Mouse (Mus musculus) embryonic facial prominence, embryonic 14.5 days (tissue): ENCODE measurements around the gene Mxi1. TPM values are rescaled to one million over a fixed set of nuclear protein-coding genes. Genes with fewer than 3 reads are reported as not detected.

Experiments used
- ATAC-seq: fragments of 200-750 bp; cut with Nextera tagmentation; 2 replicates; pipeline ENCODE4 v1.8.0; 2017; ENCODE audit warnings: low read depth, moderate number of reproducible peaks, moderate TSS enrichment
- DNase-seq: peaks from one replicate; pipeline ENCODE4 v3.0.0-alpha.2; 2015; ENCODE audit warnings: low spot score
- H3K27ac ChIP-seq: fragments of 300-500 bp; sonication (generic); replicated peaks from 2 replicates; pipeline ENCODE4 v1.5.1; 2014; ENCODE audit warnings: low read depth, mild to moderate bottlenecking, low read length, moderate library complexity
- H3K27me3 ChIP-seq: fragments of 300-500 bp; sonication (generic); replicated peaks from 2 replicates; pipeline ENCODE4 v1.6.1; 2014; ENCODE audit warnings: low read length; ENCODE audit not compliant: control insufficient read depth, insufficient read depth
- H3K36me3 ChIP-seq: fragments of 300-500 bp; sonication (generic); 2 replicates; pipeline ENCODE4 v1.6.1; 2014; ENCODE audit warnings: low read length, mixed read lengths; ENCODE audit not compliant: control insufficient read depth, insufficient read depth
- H3K4me1 ChIP-seq: fragments of 300-500 bp; sonication (generic); 2 replicates; pipeline ENCODE4 v1.6.1; 2014; ENCODE audit warnings: antibody characterized with exemption, low read length; ENCODE audit not compliant: control insufficient read depth, insufficient read depth
- H3K4me2 ChIP-seq: fragments of 300-500 bp; sonication (generic); 2 replicates; pipeline ENCODE4 v1.6.1; 2014; ENCODE audit warnings: low read depth, mild to moderate bottlenecking, low read length, moderate library complexity, mixed read lengths
- H3K4me3 ChIP-seq: fragments of 300-500 bp; sonication (generic); 2 replicates; pipeline ENCODE4 v1.5.1; 2014; ENCODE audit warnings: low read depth, mild to moderate bottlenecking, low read length
- H3K9ac ChIP-seq: fragments of 300-500 bp; sonication (generic); 2 replicates; pipeline ENCODE4 v1.6.1; 2014; ENCODE audit warnings: low read depth, mild to moderate bottlenecking, low read length, moderate library complexity, mixed read lengths
- H3K9me3 ChIP-seq: fragments of 300-500 bp; sonication (generic); 2 replicates; pipeline ENCODE4 v1.6.1; 2016; ENCODE audit warnings: low read length; ENCODE audit not compliant: control insufficient read depth
- WGBS: fragments of 180-500 bp; shearing (Covaris S2); extraction: QIAGEN DNeasy Blood & Tissue Kit; methylation state at CpG from one replicate; pipeline ENCODE4 v1.1.7; 2014; 5-methylcytosine and 5-hydroxymethylcytosine counted together
- polyA plus RNA-seq: library from polyadenylated mRNA; unstranded; fragments of >200 nt; fragmentation: Nextera tagmentation; extraction: Ambion mirVana; gene quantifications from 2 replicates; pipeline ENCODE4 v1.2.1, GENCODE M21; 2014

Mxi1 gene
- polyA plus RNA-seq, 1 experiment from 2014 or later, result 36.0 TPM

DNA sequence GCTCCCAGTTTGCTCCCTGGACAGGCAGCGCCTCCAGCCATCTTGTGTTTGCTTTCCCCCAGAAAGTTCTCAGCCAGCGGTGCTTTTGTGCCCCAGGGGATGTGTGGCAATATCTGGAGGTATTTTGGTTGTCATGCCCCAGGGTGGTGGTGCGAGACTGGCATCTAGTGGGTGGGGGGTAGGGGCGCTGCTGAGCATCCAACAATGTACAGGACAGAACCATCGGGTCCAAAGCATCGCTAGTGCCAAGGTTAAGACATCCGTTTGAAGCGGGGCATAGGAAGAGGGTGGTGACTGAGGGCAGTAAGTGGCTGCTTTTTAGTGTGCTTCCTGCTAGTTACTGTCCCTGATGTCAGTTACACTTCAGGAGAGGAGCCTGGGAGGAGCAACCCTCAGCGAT lies 17.8 kb downstream of the Mxi1 start:
- Histone ChIP-seq H3K27me3 (no peaks in the 10 kb centered on the region), H3K4me1 (peaks cover 21% of the 10 kb centered on the region), H3K4me2 (no peak overlapping the region), H3K27ac (no peak overlapping the region), H3K36me3 (peaks cover 13% of the 10 kb centered on the region), H3K4me3 (no peak overlapping the region), H3K9ac (no peak overlapping the region), H3K9me3 (no peaks in the 10 kb centered on the region)
- DNase-seq (no peak), ATAC-seq (no peak)
- 60% methylated on average over 9 of the region's 9 CpGs for WGBS

DNA sequence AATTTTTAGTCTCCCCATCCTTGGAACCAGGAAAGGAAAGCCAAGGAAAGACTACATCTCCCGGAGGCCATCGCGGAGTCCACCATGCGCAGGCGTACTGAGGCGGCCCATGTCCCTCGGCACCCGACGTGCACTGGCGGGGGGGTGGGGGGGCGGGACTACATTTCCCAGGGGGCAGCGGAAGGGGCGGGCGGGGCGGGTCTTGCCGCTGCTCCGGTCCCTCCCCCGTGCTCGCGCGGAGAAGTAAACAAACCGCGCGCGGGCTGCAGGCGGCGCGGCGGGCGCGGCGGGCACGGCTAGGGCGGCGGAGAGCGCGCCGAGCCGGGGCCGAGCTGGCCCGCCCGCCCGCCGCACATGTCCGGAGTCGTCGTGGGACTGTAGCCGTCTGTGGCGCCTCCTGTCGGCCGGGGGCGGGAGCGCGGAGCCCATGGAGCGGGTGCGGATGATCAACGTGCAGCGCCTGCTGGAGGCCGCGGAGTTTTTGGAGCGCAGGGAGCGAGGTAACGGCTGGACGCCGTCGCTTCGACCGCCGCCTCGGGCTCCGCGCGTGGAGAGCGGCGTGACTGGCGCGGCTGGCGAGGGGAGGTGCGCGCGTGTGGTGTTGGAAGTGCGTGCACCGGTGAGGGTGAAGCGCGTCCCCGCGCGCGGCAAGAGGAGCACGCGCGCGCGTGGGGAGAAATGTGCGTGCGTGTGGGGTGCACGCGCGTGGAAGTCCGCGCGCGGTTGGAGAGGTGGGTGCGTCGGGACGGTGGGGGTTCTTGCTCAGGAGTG lies 19.1 kb downstream of the Mxi1 start:
- Histone ChIP-seq H3K9me3 (no peaks in the 10 kb centered on the region), H3K4me1 (peaks cover 19% of the 10 kb centered on the region), H3K4me2 (peak overlapping the region; percentile 87), H3K27ac (peak overlapping the region; percentile 76), H3K36me3 (peaks cover 15% of the 10 kb centered on the region), H3K9ac (peak overlapping the region; percentile 82), H3K27me3 (no peaks in the 10 kb centered on the region), H3K4me3 (peak overlapping the region; percentile 92)
- ATAC-seq (peak; percentile 86), DNase-seq (peak; percentile 96)
- 0% methylated on average over 27 of the region's 106 CpGs for WGBS

DNA sequence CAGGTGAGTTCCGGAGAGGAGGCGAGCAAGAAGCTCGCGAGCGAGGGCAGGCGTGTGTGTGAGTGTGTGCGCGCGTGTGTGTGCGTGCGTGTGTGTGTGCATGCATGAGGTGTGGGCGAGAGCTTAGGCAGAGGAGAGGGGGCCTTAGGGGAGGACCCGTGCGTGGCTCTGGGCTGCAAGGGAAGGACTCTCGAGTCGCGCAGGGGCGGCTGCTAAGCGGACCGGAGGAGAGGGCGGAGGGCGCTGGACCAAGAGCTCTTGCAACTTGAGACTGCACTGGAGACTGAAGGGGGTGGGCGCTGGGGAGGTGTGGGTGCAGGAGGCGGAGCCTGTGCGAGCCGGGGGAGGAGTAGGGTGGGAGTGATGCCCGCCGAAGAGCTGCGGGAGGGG lies 19.7 kb downstream of the Mxi1 start:
- peak overlapping the region; percentile 92 for H3K4me3 ChIP-seq
- peak overlapping the region; percentile 82 for H3K9ac ChIP-seq
- ATAC-seq (peak; percentile 83), DNase-seq (peak; percentile 91)
- no peaks in the 10 kb centered on the region for H3K9me3 ChIP-seq
- peaks cover 15% of the 10 kb centered on the region for H3K36me3 ChIP-seq
- H3K4me2 ChIP-seq, result peak overlapping the region; percentile 87
- H3K27ac ChIP-seq, result peak overlapping the region; percentile 76
- H3K4me1 ChIP-seq, result peaks cover 17% of the 10 kb centered on the region
- 0% methylated on average over 20 of the region's 29 CpGs for WGBS
- H3K27me3 ChIP-seq, result no peaks in the 10 kb centered on the region

DNA sequence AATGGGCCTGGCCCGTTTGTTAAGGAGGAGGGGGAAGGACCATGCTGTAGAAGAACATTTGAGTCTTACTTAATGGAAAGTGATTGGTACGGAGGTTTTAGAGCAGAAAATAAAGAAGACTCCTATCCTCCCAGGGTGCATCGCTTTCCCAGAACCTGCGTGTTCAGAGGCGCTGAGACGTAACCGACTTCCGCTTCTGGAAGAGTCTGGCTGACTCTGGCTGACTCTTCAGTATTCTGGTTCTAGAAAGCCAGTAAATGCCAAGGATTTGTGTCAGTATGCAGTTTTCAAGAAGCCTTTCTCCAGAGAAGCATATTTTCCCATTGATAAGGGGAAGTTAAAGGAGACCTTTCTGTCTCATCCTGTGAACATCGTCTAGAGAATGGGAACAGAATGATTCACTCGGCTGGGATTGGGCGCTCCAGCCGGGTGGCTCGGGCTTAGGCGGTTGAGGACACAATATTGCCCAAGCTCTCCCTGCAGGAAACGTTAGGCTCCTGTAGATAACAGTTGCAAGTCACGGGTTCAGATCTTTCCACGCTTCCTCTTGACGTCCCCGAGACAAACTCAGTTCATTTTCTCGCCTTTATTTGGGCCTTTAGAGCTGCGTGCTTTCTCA lies 21.7 kb downstream of the Mxi1 start:
- H3K4me3 ChIP-seq, result no peak overlapping the region
- no peak overlapping the region for H3K9ac ChIP-seq
- peaks cover 28% of the 10 kb centered on the region for H3K36me3 ChIP-seq
- H3K27me3 ChIP-seq, result no peaks in the 10 kb centered on the region
- no peak for DNase-seq
- WGBS, result 92% methylated on average over 21 of the region's 21 CpGs
- no peak for ATAC-seq
- H3K27ac ChIP-seq, result no peak overlapping the region
- H3K4me1 ChIP-seq, result peaks cover 5% of the 10 kb centered on the region; the same call in 1 of the 2 replicates
- no peak overlapping the region for H3K4me2 ChIP-seq
- no peaks in the 10 kb centered on the region for H3K9me3 ChIP-seq

DNA sequence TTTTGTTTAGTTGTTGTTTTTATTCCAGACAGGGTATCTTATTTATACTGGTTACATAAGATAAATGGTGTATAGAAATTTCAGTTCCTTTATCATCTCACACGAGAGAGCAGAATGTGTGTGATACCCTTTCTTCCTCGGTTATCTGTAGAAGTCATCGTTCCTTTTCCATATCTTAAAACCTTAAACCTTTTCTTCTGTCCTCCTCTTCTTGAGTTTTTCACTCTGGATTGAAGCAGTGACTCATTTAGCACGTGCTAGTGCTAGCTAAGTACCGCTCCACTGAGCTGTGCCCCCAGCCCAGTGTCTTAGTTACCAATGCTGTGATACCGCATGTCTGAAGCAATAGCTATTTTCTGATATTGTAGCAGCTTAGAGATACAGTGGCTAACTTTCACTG lies 23.4 kb downstream of the Mxi1 start:
- H3K27ac ChIP-seq, result no peak overlapping the region
- H3K4me2 ChIP-seq, result no peak overlapping the region
- no peak for DNase-seq
- no peaks in the 10 kb centered on the region for H3K9me3 ChIP-seq
- no peak overlapping the region for H3K4me3 ChIP-seq
- H3K36me3 ChIP-seq, result peaks cover 44% of the 10 kb centered on the region
- WGBS, result 95% methylated on average over 6 of the region's 6 CpGs
- no peaks in the 10 kb centered on the region for H3K27me3 ChIP-seq
- H3K9ac ChIP-seq, result no peak overlapping the region
- no peak for ATAC-seq
- peaks cover 5% of the 10 kb centered on the region; the same call in 1 of the 2 replicates for H3K4me1 ChIP-seq

DNA sequence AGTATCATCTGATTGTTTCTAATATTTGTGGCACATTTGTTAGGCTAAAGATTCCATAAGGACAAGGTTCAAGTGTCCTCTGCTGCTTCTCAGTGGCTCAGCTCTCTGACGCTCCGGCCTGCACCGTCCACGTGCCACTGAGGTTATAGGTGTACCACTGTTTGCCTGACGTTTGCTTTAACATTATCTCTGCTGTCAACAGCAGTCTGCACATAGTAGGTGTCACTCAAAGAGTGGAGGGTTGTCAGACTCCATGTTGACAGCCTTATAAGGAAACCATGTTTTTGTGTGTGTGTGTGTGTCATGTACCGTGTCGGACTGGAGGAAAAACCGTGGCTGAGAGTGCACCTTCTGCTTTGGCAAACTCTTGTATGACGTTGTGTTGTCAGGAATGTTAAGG lies 24.9 kb downstream of the Mxi1 start:
- DNase-seq, result no peak
- Histone ChIP-seq H3K4me3 (no peak overlapping the region), H3K36me3 (peaks cover 45% of the 10 kb centered on the region), H3K4me2 (no peak overlapping the region), H3K27ac (no peak overlapping the region), H3K27me3 (no peaks in the 10 kb centered on the region), H3K9ac (no peak overlapping the region), H3K4me1 (peaks cover 10% of the 10 kb centered on the region; the same call in 1 of the 2 replicates), H3K9me3 (no peaks in the 10 kb centered on the region)
- 89% methylated on average over 9 of the region's 9 CpGs for WGBS
- ATAC-seq, result no peak

DNA sequence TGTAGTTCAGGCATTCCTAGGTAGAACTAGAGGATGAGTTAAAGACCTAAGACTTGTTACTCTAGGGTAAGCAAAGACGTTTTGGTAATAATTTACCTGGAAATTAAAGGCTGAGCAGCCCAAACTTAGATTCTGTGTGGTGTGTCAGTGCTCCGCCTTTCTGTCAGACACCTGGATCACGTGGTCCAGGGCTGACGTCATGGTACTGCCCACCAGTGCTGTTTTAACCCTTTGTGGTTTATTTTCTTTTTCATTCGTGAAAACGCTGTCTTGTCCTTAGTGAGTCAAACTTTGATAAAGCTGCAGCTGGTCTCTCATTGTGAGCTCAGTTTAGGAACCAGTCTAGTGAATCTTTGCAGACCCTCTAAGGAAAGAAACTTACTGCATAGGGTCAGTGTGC lies 30.1 kb downstream of the Mxi1 start:
- Histone ChIP-seq H3K4me1 (peaks cover 12% of the 10 kb centered on the region; the same call in 1 of the 2 replicates), H3K27me3 (no peaks in the 10 kb centered on the region), H3K9me3 (no peaks in the 10 kb centered on the region), H3K4me2 (no peak overlapping the region), H3K36me3 (peaks cover 30% of the 10 kb centered on the region), H3K9ac (no peak overlapping the region), H3K4me3 (no peak overlapping the region), H3K27ac (no peak overlapping the region)
- WGBS, result 21% methylated on average over 6 of the region's 6 CpGs
- DNase-seq, result no peak
- no peak for ATAC-seq

DNA sequence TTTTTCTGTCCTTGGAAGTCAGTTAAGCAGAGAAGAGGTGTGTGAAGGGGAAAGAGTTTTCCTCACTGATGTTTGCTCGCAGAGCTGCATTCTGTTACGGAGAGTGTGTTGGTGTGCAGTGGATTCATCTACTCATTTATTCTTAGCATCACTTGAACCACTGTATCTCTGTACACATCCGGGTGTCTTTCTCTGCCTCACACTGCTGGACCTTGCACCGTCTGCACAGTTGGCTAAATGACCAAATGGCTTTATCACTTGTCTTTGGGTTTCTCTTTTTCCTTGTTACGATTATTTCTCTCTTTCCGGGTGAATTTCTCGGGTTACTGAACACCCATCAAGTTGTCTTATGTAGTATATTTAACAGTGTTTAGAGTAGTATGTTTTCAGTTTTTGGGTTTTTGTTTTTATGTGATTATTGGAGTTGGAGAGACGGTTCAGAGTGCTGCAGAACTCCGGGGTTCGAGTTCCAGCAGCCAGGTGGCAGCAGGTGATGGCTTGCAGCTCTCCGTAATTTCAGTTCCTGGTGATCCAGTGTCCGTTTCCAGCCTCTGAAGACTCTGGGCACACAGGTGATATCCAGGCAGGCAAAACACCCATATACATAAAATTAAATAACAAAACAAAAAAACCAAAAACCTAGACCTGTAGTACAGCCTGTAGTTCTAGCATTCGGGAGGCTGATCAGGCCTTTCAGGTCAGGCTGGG lies 33.0 kb downstream of the Mxi1 start:
- Histone ChIP-seq H3K4me3 (no peak overlapping the region), H3K9me3 (no peaks in the 10 kb centered on the region), H3K4me1 (peaks cover 16% of the 10 kb centered on the region; the same call in 1 of the 2 replicates), H3K27ac (no peak overlapping the region), H3K4me2 (no peak overlapping the region), H3K9ac (no peak overlapping the region), H3K36me3 (0 out of 2 replicates have a peak, but pooled peaks cover 4% of the 10 kb centered on the region), H3K27me3 (no peaks in the 10 kb centered on the region)
- DNase-seq (no peak), ATAC-seq (no peak)
- WGBS, result 88% methylated on average over 13 of the region's 13 CpGs
